Mouse (Mus musculus) embryo, embryonic 10.5 days (tissue): ENCODE measurements around the gene Nipsnap3b.

ENCODE experiments used
- DNase-seq: peaks from one replicate; pipeline ENCODE4 v3.0.0-alpha.2; 2015; ENCODE audit warnings: low spot score

Gene Nipsnap3b

GRCm38 (mm10) chr4:53011732-53012361, at the start of gene Nipsnap3b:
TSS of gene Nipsnap3b (plus strand) at chr4:53011880.
- peak; percentile 97 for DNase-seq

- no peak for DNase-seq
Observed at GRCm38 (mm10) chr4:52964247-52964646, 47.4 kb upstream of the Nipsnap3b start, which contains the start of gene Olfr270. TSS of gene Olfr270 (plus strand) at chr4:52964547.

- DNase-seq: peak; percentile 44
Observed at GRCm38 (mm10) chr4:52985216-52985615, 26.5 kb upstream of the Nipsnap3b start.

GRCm38 (mm10) chr4:52986266-52986665, 25.4 kb upstream of the Nipsnap3b start:
- no peak for DNase-seq

- DNase-seq: peak; percentile 26
Observed at GRCm38 (mm10) chr4:52989248-52989647, 22.4 kb upstream of the Nipsnap3b start, which contains the start of gene Nipsnap3a. TSS of gene Nipsnap3a (plus strand) at chr4:52989272.

- no peak for DNase-seq
Observed at GRCm38 (mm10) chr4:52999449-52999848, 12.2 kb upstream of the Nipsnap3b start.

- DNase-seq: no peak
Observed at GRCm38 (mm10) chr4:53000154-53000553, 11.5 kb upstream of the Nipsnap3b start.

- peak; percentile 62 for DNase-seq
Observed at GRCm38 (mm10) chr4:53009183-53009582, 2.5 kb upstream of the Nipsnap3b start.

- DNase-seq: no peak
Observed at GRCm38 (mm10) chr4:53009871-53010270, 1.8 kb upstream of the Nipsnap3b start.

GRCm38 (mm10) chr4:53014421-53014820, 2.7 kb downstream of the Nipsnap3b start:
- DNase-seq: no peak

- no peak for DNase-seq
Observed at GRCm38 (mm10) chr4:53015024-53015423, 3.3 kb downstream of the Nipsnap3b start.

- no peak for DNase-seq
Observed at GRCm38 (mm10) chr4:53018392-53018791, 6.7 kb downstream of the Nipsnap3b start.

GRCm38 (mm10) chr4:53023189-53023925, 11.7 kb downstream of the Nipsnap3b start:
- no peak for DNase-seq

GRCm38 (mm10) chr4:53024397-53024796, 12.7 kb downstream of the Nipsnap3b start:
- no peak for DNase-seq

GRCm38 (mm10) chr4:53027811-53028210, 16.1 kb downstream of the Nipsnap3b start:
- DNase-seq: no peak

GRCm38 (mm10) chr4:53030326-53030948, 18.8 kb downstream of the Nipsnap3b start:
- DNase-seq: peak; percentile 75

- DNase-seq: no peak
Observed at GRCm38 (mm10) chr4:53043819-53044218, 32.1 kb downstream of the Nipsnap3b start.

- no peak for DNase-seq
Observed at GRCm38 (mm10) chr4:53045807-53046206, 34.1 kb downstream of the Nipsnap3b start.

GRCm38 (mm10) chr4:53046238-53047022, 34.8 kb downstream of the Nipsnap3b start:
- DNase-seq: no peak

- DNase-seq: no peak
Observed at GRCm38 (mm10) chr4:53062301-53063008, 50.8 kb downstream of the Nipsnap3b start.
